Mouse (Mus musculus) heart, embryonic 16.5 days (tissue): ENCODE measurements around the gene Gm3952. TPM values are rescaled to one million over a fixed set of nuclear protein-coding genes. Genes with fewer than 3 reads are reported as not detected.

Experiments
- ATAC-seq: fragments of 200-750 bp; cut with Nextera tagmentation; replicated peaks from 2 replicates; pipeline ENCODE4 v1.8.0; 2017; ENCODE audit warnings: moderate number of reproducible peaks; ENCODE audit not compliant: insufficient read depth, low FRiP score; ENCODE audit errors: extremely low read depth
- H3K27ac ChIP-seq: fragments of 300-500 bp; sonication (generic); 2 replicates; pipeline ENCODE4 v1.5.1; 2014; ENCODE audit warnings: mild to moderate bottlenecking, low read length, control low read depth, moderate library complexity
- H3K27me3 ChIP-seq: fragments of 300-500 bp; sonication (generic); 2 replicates; pipeline ENCODE4 v1.6.1; 2014; ENCODE audit warnings: low read length, mixed read lengths; ENCODE audit not compliant: control insufficient read depth, insufficient read depth
- H3K36me3 ChIP-seq: fragments of 300-500 bp; sonication (generic); 2 replicates; pipeline ENCODE4 v1.6.1; 2014; ENCODE audit not compliant: control insufficient read depth, insufficient read depth
- H3K4me1 ChIP-seq: fragments of 300-500 bp; sonication (generic); 2 replicates; pipeline ENCODE4 v1.6.1; 2014; ENCODE audit warnings: low read length, mixed read lengths; ENCODE audit not compliant: control insufficient read depth, insufficient read depth
- H3K4me2 ChIP-seq: fragments of 300-500 bp; sonication (generic); 2 replicates; pipeline ENCODE4 v1.6.1; 2014; ENCODE audit warnings: low read depth, mild to moderate bottlenecking, control low read depth, low read length
- H3K4me3 ChIP-seq: fragments of 300-500 bp; sonication (generic); 2 replicates; pipeline ENCODE4 v1.5.1; 2014; ENCODE audit warnings: mild to moderate bottlenecking, control low read depth, low read length
- H3K9ac ChIP-seq: fragments of 300-500 bp; sonication (generic); 2 replicates; pipeline ENCODE4 v1.6.1; 2014; ENCODE audit warnings: low read length, control low read depth
- H3K9me3 ChIP-seq: fragments of 300-500 bp; sonication (generic); replicated peaks from 2 replicates; pipeline ENCODE4 v1.6.1; 2016; ENCODE audit warnings: low read length; ENCODE audit not compliant: control insufficient read depth
- WGBS: fragments of 180-500 bp; shearing (Covaris S2); extraction: QIAGEN DNeasy Blood & Tissue Kit; methylation state at CpG from one replicate; pipeline ENCODE4 v1.1.7; 2014; 5-methylcytosine and 5-hydroxymethylcytosine counted together
- polyA plus RNA-seq: library from polyadenylated mRNA; unstranded; fragments of >200 nt; fragmentation: Nextera tagmentation; extraction: Ambion mirVana; gene quantifications from 2 replicates; pipeline ENCODE4 v1.2.1, GENCODE M21; 2015

Gene Gm3952
- polyA plus RNA-seq, 1 experiment from 2014 or later = not detected

DNA sequence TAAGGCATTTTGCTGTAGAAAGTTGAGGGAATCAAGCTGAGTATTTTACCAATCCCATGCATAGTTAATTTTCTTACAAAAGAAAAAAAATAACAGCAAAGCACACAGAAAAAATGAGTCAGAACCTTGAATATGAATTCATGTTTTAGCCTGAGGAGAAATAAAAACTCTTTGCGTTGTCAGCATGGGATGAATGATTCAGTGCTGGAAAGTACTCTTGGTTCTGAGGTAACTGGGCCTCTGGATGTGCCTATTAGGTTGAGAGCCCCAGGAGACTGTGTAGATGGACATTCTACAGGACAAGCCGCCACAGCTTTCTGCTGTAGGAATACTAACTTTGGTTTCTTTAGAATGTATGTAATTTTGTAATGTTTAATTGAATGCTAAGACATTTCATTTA lies 93.7 kb downstream of the Gm3952 start:
- Histone ChIP-seq H3K4me1 (peaks cover 9% of the 10 kb centered on the region), H3K36me3 (peaks cover 17% of the 10 kb centered on the region), H3K9ac (no peak overlapping the region), H3K9me3 (no peaks in the 10 kb centered on the region), H3K27ac (no peak overlapping the region), H3K4me3 (no peak overlapping the region), H3K27me3 (no peaks in the 10 kb centered on the region), H3K4me2 (no peak overlapping the region)
- WGBS = 74% methylated on average over 2 of the region's 2 CpGs
- no peak for ATAC-seq

DNA sequence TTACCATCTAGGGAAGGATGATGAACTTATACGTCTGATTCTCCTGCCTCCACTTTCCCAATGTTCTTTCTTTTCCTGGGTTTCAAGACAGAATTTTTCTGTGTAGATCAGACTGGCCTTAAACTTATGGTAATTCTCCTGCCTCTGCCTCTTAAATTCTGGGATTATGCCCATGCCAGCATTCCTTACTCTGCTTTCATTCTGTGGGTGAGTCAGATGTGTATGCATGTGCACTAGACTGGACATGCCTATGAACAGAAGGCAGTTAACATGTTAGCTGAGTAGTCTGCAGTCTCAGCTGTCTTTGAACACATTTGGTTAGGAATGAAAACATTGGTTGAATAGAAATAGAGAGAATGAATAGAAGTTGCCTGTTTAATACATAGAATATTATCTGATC lies 94.1 kb downstream of the Gm3952 start:
- H3K9me3 ChIP-seq = no peaks in the 10 kb centered on the region
- 77% methylated on average over 1 of the region's 1 CpGs for WGBS
- H3K4me2 ChIP-seq = no peak overlapping the region
- H3K27ac ChIP-seq = no peak overlapping the region
- no peak overlapping the region for H3K9ac ChIP-seq
- no peaks in the 10 kb centered on the region for H3K27me3 ChIP-seq
- no peak overlapping the region for H3K4me3 ChIP-seq
- H3K4me1 ChIP-seq = peaks cover 9% of the 10 kb centered on the region
- ATAC-seq = no peak
- peaks cover 15% of the 10 kb centered on the region for H3K36me3 ChIP-seq

DNA sequence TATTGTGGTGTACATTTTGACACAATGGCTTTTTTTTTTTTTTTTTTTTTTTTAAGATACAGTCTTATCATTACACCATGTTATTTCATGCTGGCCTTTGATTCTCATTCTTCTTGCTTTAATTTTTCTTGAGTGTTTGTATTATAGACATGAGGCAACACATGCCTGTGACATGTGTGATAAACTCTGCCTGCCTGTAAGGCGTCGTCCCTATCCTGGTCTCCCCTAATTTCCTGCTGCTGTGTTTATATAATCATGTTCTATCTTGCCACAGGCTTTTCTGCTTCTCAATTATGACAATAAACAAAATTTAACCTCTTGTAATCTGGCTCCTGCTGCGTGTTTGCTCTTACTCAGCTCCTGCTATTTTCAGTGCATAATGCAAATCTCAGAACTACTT lies 100.5 kb downstream of the Gm3952 start:
- ATAC-seq = no peak
- H3K9ac ChIP-seq = no peak overlapping the region
- no peaks in the 10 kb centered on the region for H3K36me3 ChIP-seq
- H3K27me3 ChIP-seq = no peaks in the 10 kb centered on the region
- no peak overlapping the region for H3K27ac ChIP-seq
- 60% methylated on average over 3 of the region's 3 CpGs for WGBS
- no peak overlapping the region for H3K4me3 ChIP-seq
- no peak overlapping the region for H3K4me2 ChIP-seq
- H3K4me1 ChIP-seq = peaks cover 22% of the 10 kb centered on the region
- no peaks in the 10 kb centered on the region for H3K9me3 ChIP-seq

DNA sequence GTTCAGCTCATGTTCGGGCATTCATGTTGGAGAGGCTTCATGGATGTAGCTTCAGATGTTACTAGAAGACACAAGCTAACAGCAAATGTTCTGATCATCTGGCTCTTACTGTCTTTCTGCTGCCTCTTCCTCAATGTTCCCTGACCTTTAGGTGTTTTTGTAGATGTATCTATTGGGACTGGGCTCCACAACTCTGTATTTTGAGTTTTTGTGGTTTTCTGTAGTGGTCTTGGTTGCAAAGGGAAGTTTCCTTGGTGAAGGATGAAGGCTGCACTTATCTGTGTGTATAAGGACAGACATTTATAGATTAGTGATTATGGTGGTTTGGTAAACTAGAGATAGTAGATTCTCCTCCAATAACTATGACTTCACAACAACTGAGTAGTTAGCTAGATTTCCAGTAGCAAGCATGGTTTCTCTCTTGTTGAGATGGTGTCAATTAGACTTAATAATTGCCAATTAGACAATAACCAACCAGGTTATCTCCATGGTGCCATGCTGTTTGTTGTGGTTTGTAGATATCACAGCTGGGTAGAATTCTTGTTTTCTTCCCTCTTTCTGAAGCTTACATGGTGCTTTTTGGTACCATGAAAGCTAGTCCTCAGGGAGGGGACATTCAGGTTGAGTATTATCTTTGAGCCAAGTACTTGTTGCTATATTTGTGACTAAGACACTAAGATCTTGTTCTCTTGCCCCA lies 101.6 kb downstream of the Gm3952 start:
- Histone ChIP-seq H3K9me3 (no peaks in the 10 kb centered on the region), H3K27me3 (no peaks in the 10 kb centered on the region), H3K4me2 (no peak overlapping the region), H3K4me1 (peaks cover 21% of the 10 kb centered on the region), H3K4me3 (no peak overlapping the region), H3K36me3 (no peaks in the 10 kb centered on the region), H3K27ac (no peak overlapping the region), H3K9ac (no peak overlapping the region)
- WGBS = 93% methylated on average over 1 of the region's 1 CpGs
- ATAC-seq = no peak

Other genes with a start within 250 kb of the Gm3952 start
- gene Itgb1, start 113.0 kb downstream of the Gm3952 start, polyA plus RNA-seq = 346 and 349 TPM in 2 replicates